8 mouse cellular contexts compared by ENCODE assay signal in the genomic region with DNA sequence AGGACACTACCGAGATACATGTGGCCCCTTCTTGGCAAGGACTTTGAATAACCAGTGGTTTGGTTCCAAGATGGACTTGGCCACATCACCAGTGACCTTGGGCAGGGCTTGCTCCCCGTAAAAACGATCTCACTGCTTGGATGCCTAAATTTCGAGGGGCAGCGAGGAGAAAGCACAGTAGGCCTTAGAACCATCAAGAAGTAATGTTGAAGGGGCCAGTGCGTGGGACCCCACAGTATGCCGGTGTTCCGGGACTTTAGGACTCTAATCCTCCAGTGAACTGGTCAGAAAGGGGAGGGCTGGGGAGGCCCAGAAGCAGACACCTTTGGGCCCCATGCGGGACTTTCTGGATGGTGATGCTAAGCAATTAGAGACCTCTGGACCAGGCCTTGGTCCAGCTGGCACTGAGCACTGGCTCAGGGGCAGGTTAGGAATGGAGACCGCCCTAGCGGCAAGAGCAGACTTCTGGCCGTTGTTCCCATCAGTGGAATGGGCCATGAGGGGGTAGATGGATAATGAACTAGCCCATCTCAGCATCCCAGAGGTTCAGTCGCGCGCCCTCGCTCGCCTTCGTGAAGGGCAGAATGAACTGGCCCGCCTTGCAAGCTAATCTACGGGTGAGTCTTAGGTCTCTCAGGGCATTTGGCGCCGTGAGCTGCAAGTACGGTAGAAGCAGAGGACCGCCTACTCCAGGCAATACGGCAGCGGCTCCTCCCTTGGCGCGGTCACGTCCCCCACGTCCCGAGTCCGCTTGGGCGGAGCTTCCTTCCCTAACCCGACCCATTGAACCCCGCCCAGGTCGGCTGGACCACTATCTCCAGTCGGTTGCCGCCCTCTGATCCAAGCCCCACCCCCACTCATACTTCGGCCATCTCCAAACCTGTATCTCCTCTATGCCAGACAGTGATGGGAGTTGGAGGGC. TPM values are rescaled to one million over a fixed set of nuclear protein-coding genes. Genes with fewer than 3 reads are reported as not detected.
DNase-seq lines count a peak whose midpoint lies in the region; ATAC-seq lines count a peak whose summit lies in the region.

No protein-coding gene starts in this region.

- DNase-seq in 3T3-L1 (ENCODE audit: low read depth, low spot score) (peak; percentile 92), liver (peak; percentile 100)
- DNase-seq in brain, adult 2 months (ENCODE audit: low read depth, low spot score), result peak; percentile 96
- DNase-seq in monocyte, adult 2 months (ENCODE audit: low read depth in 1 of 2, low spot score in 2 of 2), result peak; percentile 77
- peak; percentile 85 to 86 for DNase-seq in spleen, postnatal 14 days (ENCODE audit: low spot score in 2 of 2)

- peak; percentile 84 for ATAC-seq in erythroblast, adult 5-6 weeks (replicated peaks; ENCODE audit: low FRiP score, poor library complexity, severe bottlenecking)
- ATAC-seq in heart, embryonic 11.5 days (replicated peaks; ENCODE audit: insufficient number of reproducible peaks, low FRiP score, low TSS enrichment), result peak; percentile 82
- ATAC-seq in kidney, embryonic 15.5 days (replicated peaks; ENCODE audit: low FRiP score), result peak; percentile 86

- H3K9me3 ChIP-seq in heart, embryonic 11.5 days (replicated peaks; ENCODE audit: control insufficient read depth, low read length), result no peaks in the 10 kb centered on the region
- no peaks in the 10 kb centered on the region for H3K9me3 ChIP-seq in kidney, embryonic 15.5 days (replicated peaks)

- peaks cover under 1% of the 10 kb centered on the region; the same call in 1 of the 2 replicates for H3K27me3 ChIP-seq in heart, embryonic 11.5 days (ENCODE audit: control insufficient read depth, insufficient read depth, low read length)
- peaks cover 19% of the 10 kb centered on the region for H3K27me3 ChIP-seq in kidney, embryonic 15.5 days

- H3K27ac ChIP-seq in heart, embryonic 11.5 days (ENCODE audit: low read depth, low read length), result peak overlapping the region; percentile 91
- peak overlapping the region; percentile 82 for H3K27ac ChIP-seq in kidney, embryonic 15.5 days

- peak overlapping the region; percentile 91 for H3K9ac ChIP-seq in heart, embryonic 11.5 days (ENCODE audit: low read depth, low read length)
- H3K9ac ChIP-seq in kidney, embryonic 15.5 days, result peak overlapping the region; percentile 64

- peak overlapping the region; percentile 79 for H3K4me2 ChIP-seq in heart, embryonic 11.5 days
- peak overlapping the region; percentile 89 for H3K4me2 ChIP-seq in kidney, embryonic 15.5 days

- WGBS in heart, embryonic 11.5 days (ENCODE audit: insufficient replicate concordance), result 2% methylated on average over 39 of the region's 39 CpGs
- WGBS in kidney, embryonic 15.5 days, result 2% methylated on average over 39 of the region's 39 CpGs

- peaks cover 30% of the 10 kb centered on the region for H3K4me1 ChIP-seq in heart, embryonic 11.5 days (ENCODE audit: control insufficient read depth, insufficient read depth, low read length)
- peaks cover 51% of the 10 kb centered on the region for H3K4me1 ChIP-seq in kidney, embryonic 15.5 days

- H3K4me3 ChIP-seq in heart, embryonic 11.5 days (ENCODE audit: low read depth, low read length), result peak overlapping the region; percentile 67
- H3K4me3 ChIP-seq in kidney, embryonic 15.5 days (replicated peaks), result peak overlapping the region; percentile 61

- H3K36me3 ChIP-seq in heart, embryonic 11.5 days (ENCODE audit: control insufficient read depth, insufficient read depth, low read length), result 0 out of 2 replicates have a peak, but pooled peaks cover under 1% of the 10 kb centered on the region
- peaks cover 2% of the 10 kb centered on the region for H3K36me3 ChIP-seq in kidney, embryonic 15.5 days

RNA-seq across cellular contexts. Expression of a gene that starts 2.3 kb away (rescaled TPM):
- 5.2 and 11.7 TPM in 2 replicates for total RNA-seq in erythroblast, adult 5-6 weeks (2015; ENCODE audit: low replicate concordance)
- total RNA-seq in erythroblast, adult 5-6 weeks (2017; ENCODE audit: low replicate concordance), result 5.6 and 7.1 TPM in 2 replicates
- 176 and 189 TPM in 2 replicates for polyA plus RNA-seq in heart, embryonic 11.5 days (2014; fragmentation: Nextera tagmentation; extraction: Ambion mirVana)
- 54.0 and 66.0 TPM in 2 replicates for polyA plus RNA-seq in kidney, embryonic 15.5 days (2015; fragmentation: Nextera tagmentation; extraction: Ambion mirVana)

RNA-seq across cellular contexts. Expression of a gene that starts 17.9 kb away (rescaled TPM):
- 2.3 and 5.2 TPM in 2 replicates for total RNA-seq in erythroblast, adult 5-6 weeks (2015; ENCODE audit: low replicate concordance)
- total RNA-seq in erythroblast, adult 5-6 weeks (2017; ENCODE audit: low replicate concordance), result 4.4 and 6.0 TPM in 2 replicates
- polyA plus RNA-seq in heart, embryonic 11.5 days (2014; fragmentation: Nextera tagmentation; extraction: Ambion mirVana), result 3.3 and 3.9 TPM in 2 replicates
- polyA plus RNA-seq in kidney, embryonic 15.5 days (2015; fragmentation: Nextera tagmentation; extraction: Ambion mirVana), result 8.0 and 8.4 TPM in 2 replicates

RNA-seq across cellular contexts. Expression of a gene that starts 40.6 kb away (rescaled TPM):
- total RNA-seq in erythroblast, adult 5-6 weeks (2015; ENCODE audit: low replicate concordance), result 70.3 and 83.2 TPM in 2 replicates
- total RNA-seq in erythroblast, adult 5-6 weeks (2017; ENCODE audit: low replicate concordance), result 121 and 148 TPM in 2 replicates
- 47.9 and 58.5 TPM in 2 replicates for polyA plus RNA-seq in heart, embryonic 11.5 days (2014; fragmentation: Nextera tagmentation; extraction: Ambion mirVana)
- polyA plus RNA-seq in kidney, embryonic 15.5 days (2015; fragmentation: Nextera tagmentation; extraction: Ambion mirVana), result 129 and 140 TPM in 2 replicates

Comparison
In these comparisons a context has a peak if more than half of its experiments do, and no peak if none do; other contexts are left out.
1. Peak in every context shown above with its lines: DNase-seq, ATAC-seq, H3K4me3 ChIP-seq and H3K27ac ChIP-seq.